Mouse (Mus musculus) left cerebral cortex, postnatal 14 days (tissue): ENCODE measurements around the gene Gm28230. TPM values are rescaled to one million over a fixed set of nuclear protein-coding genes. Genes with fewer than 3 reads are reported as not detected.

Experiments used
- DNase-seq, 2 experiments: peaks; one replicate each; pipeline ENCODE4 v3.0.0; 2021 to 2022; ENCODE audit warnings: low spot score in 2 of 2, mixed read lengths in 1 of 2
- intact Hi-C: fragments of 180-260 bp; cut with DNase I; formaldehyde crosslinking; loops from one replicate; pipeline ENCODE4 v1.15.1; 2025
- long read RNA-seq, 2 experiments: library from polyadenylated mRNA; stranded (forward); transcript quantifications; one replicate each; pipeline ENCODE4 v2.0.0; 2021
- total RNA-seq, 2 experiments: library from RNA; stranded (reverse); gene quantifications; 2 replicates each; pipeline ENCODE4 v1.2.3; 2021

Gene Gm28230
- total RNA-seq = not detected
- long read RNA-seq, experiment 1 = 0 reads
- long read RNA-seq, experiment 2 = 0 reads

DNA sequence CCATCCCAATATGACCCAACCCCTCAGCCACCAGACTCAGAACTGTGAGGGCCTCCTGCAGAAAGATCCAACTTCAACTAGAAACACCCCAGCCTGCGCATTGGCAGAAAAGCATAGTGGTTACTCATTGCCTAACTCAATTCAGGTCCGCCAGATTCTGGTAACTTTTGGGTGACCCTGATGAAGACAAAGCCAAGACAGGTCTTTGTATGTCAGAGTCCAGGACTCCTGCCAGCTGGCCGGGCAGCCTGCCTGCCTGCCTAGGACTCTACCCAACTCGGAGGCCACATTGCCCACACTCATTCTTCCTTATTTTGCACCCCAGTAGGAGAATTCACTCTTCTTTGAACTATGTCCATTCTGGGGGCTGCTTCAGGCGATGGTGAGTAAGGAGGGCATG, at the start of gene Gm28230:
Gene Gm28230, plus strand, starts transcription at position 178 of the 400 bp plus-strand sequence.
- intact Hi-C loops = no loop called here
- no peak for DNase-seq

DNA sequence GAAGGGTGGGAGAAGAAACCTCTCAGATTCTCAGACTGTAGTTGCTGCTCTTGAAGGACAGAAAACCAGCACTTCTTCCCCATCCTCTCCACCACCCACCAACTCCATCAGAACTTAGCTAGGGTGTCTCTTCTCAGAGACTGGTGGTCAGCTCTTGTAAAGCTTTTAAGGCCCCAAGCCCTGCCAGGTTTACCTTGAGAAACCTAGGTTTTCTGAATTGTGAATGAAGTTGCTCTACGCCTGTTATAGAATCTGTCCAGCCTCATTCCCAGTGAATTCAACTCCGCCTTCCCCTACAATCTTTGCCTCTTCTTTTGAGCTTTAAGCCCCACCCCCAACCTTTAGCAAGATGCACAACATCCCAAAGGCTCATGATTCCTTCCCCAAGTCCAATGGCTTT, 49.4 kb upstream of the Gm28230 start:
- DNase-seq = no peak
- intact Hi-C loops = loop anchor here (10.0 kb wide), 1 partner anchor 1402 kb away; the partner anchor contains the start of gene Sp9

DNA sequence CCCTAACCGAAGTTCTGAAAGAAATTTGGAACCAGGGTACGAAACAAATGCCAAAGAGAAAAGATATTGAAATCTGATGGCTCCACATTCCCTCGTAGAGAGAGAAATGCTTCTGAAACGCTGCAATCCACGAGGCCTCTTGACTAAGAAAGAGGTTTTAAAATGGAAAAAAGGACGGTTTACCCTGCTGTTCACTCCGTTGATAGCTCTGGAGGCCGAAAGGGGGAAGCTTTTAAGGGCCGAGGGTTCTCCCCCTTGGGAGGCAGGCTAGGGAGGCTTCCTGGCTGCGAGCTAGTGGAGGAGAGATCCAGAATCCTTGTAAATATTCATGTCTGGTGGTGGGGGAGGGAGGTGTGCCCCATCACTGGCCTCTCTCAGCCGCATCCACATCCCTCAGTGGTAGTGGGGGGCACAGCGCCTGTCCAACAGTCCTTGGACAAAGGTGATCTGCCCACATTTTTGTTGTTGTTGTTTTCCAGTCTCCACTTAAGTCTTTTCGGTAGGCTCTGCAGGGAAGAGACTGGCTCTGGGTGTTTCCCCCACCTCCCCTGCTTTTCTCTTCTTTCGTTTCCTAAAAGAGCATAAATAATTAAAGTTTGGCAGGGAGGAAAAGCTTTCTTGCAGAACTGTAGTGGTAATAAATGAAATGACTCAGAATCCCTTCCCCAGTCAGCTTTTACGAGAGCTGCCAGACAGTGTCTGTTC, 47.5 kb upstream of the Gm28230 start, which contains the start of gene Hoxd11:
Gene Hoxd11, plus strand, starts transcription at position 667 of the 705 bp plus-strand sequence.
- intact Hi-C loops = loop anchor here (10.0 kb wide), 1 partner anchor 1404 kb away; the partner anchor contains the start of gene Sp9
- no peak for DNase-seq

DNA sequence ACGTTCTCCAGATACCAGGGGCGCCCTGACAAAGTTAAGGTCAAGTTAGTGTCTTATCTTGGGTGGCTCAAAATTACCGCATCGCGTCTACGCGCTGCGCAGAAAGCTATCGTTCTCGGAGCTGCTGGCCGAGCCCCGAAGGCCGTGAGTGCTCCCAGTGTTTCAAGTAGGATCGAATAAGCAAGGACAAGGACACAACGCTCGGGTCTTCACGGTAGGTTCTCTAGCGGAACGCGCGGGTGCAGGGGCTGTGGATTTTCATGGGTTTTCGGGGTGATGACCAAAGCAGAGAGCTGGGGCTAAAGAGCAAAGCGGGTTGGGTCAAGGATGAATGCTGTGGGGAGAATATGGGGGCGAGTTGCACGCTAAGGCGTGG, 46.9 kb upstream of the Gm28230 start:
- intact Hi-C loops = loop anchor here (10.0 kb wide), 1 partner anchor 1405 kb away; the partner anchor contains the start of gene Sp9
- no peak for DNase-seq

DNA sequence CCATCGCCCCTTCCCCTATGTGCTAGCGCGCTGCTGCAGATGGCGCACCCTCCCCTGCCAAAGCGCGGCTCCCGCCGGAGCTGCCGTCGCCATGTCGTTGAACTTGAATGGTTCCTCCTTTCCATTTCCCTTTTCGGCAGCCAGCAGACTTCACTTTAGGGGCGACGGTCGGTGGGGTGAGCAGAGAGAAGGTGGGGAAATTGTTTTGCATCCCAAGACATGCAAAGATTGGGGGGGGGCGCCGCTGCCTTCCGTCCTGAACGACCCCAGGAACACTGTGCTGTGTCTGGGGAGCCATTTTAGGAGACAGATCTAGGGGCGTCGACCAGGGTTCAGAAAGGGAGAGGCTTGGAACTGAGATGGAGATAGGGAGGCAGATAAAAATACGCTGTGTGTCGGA, 46.5 kb upstream of the Gm28230 start:
- intact Hi-C loops = loop anchor here (10.0 kb wide), 1 partner anchor 1405 kb away; the partner anchor contains the start of gene Sp9

DNA sequence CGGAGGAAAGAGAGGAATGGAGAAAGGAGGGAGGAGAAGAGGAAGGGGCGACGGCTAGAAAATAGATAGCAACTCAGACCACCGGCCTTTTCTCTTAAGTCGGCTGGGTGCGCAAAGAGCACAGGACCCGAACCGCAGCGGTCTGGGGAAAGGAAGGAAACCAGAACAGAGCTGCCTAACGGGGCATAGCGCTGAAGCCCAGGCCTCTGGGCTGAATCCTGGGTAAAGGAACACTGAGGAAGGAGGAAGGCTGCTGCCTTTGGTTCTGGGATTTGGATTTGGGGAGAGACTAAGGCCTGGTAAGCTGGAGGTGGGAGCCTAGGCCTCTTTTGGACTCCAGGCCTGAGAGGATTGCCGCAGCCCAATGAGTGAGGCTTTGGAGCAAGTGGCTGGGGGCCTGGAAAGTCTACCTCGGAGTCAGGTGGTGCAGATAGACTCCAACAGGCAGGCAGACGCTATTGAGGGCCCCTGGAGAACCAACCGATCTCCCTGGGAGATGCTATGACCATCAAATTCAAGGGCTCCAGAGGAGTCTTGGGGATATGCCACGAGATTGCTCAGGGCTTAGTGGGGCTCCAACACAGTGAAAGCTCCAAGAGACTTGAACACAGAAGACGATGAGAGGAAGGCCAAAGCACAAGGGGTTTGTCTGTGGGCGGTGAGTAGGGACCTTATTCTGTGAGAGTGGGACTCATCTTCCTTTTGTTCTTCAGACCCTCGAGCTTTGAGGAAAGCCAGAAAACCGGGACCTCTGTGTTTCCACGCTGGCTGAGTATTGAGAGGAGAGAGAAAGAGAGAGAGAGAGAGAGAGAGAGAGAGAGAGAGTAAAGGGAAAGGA, 45.7 kb upstream of the Gm28230 start:
- intact Hi-C loops = no loop called here
- no peak for DNase-seq

More for the DNA sequence above, 46.5 kb upstream of the Gm28230 start:
- no peak for DNase-seq

DNA sequence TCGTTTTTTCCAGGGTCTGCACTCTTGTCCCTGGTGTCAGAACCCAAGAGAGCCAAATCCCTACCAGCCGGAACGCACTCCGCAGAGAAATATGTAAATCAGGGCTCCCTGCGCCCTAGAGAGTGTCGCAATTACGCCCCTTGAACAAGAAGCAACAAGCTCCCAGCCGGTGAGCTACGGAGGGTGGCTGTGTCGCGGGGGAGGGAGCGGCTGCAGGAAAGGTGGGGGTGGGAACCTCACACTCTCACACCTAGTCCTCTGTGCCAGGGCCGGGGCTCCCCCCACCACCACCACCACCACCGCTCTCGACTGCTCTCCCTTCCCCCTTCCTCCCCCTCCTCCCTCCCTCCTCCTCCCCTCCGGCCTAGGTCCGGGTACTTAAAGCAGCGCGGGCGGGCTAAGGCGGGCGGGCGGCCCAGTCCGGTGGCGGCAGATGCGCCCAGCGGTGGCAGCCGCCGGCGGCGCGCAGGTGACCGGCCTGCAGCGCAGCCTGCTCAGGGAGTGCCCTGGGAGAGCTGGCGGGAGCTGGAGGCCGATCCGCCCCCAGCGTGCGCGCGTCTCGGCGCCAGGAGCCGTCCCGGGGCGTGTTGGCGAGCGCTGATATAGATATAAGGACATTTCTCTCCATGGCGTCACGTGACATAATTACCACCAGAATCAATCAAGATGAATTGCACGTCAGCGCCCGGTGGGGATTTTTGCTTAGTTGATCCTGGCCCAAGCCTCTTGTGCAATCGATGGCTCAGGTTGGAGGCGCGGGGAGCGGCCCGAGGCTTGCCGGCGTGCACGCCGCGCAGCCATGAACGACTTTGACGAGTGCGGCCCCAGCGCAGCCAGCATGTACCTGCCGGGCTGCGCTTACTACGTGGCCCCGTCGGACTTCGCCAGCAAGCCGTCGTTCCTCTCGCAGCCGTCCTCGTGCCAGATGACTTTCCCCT, 44.7 kb upstream of the Gm28230 start:
- no peak for DNase-seq
- intact Hi-C loops = no loop called here

DNA sequence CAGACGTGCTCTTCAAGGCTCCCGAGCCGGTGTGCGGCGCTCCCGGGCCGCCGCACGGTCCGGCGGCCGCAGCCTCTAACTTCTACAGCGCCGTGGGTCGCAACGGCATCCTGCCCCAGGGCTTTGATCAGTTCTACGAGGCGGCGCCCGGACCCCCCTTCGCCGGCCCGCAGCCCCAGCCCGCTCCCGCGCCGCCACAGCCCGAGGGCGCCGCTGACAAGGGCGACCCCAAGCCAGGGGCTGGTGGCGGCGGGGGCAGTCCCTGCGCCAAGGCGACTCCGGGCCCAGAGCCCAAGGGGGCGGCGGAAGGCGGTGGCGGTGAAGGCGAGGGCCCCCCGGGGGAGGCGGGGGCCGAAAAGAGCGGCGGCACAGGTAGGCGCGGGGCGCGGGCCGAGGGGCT, 43.7 kb upstream of the Gm28230 start:
- no peak for DNase-seq
- intact Hi-C loops = no loop called here

DNA sequence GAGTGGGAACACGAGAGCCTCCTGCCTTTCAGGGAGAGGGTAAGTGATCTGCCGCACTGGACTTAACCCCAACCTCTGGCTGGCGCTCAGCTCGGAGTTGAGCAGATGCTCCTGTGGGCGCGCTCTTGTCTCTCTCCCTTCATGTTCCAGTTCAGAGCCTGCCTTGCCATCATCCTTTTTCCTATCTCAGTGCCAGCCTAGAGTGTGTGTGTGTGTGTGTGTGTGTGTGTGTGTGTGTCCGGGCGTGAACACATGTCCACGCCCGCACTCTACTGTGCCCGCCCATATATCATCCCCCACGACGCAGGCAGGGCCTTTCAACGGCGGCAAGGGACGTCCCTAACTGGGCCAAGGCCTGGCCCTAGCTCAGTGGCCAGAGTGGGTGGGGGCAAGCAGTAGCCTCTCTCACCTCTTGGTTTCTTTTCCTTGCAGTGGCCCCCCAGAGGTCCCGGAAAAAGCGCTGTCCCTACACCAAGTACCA, 43.0 kb upstream of the Gm28230 start:
- intact Hi-C loops = no loop called here
- DNase-seq = no peak

DNA sequence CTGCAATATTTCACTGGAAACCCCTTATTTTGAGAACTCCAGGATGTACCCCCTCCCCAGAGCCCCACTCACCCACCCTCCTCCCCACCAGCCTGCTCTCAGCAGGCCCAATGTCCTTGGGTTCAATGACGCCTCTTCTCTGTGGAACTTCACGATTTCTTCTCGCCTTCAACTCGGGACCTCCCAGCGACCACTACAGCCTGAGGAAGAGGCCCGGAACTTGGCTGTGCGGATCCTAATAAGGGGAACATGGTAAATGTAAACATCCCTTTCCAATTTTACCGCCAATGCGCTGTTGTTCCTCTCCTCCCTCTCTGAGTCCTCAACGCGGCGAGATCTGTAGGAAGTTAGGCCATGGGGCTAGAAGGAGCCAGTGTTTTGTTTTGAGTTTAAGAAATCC, 42.4 kb upstream of the Gm28230 start:
- intact Hi-C loops = no loop called here
- DNase-seq = no peak

DNA sequence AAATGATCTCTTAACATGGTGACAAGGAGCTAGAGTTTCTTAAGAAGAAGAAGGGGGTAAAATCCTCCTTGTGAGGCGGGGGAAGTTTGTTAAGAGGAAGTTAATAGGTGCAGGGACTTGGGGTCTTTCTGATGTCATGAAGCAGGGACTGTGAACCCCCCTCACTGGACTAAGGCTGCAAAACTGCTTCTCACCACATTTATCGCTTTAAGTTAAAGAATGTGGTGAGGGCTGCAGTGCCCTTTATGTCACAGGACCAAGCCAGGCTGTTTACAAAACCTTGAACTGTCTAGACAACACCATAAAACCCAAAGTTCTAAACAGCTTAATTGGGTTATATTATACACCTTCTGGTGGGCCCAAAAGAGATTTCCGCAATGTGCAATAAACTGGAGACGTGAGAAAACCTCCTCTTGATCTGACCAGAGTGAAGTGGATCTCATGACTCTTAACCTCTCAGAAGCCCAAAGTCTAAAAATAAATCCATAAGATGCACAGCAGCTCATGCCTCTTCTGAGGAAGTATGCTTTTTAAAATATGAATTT, 41.4 kb upstream of the Gm28230 start:
- no peak for DNase-seq
- intact Hi-C loops = no loop called here

DNA sequence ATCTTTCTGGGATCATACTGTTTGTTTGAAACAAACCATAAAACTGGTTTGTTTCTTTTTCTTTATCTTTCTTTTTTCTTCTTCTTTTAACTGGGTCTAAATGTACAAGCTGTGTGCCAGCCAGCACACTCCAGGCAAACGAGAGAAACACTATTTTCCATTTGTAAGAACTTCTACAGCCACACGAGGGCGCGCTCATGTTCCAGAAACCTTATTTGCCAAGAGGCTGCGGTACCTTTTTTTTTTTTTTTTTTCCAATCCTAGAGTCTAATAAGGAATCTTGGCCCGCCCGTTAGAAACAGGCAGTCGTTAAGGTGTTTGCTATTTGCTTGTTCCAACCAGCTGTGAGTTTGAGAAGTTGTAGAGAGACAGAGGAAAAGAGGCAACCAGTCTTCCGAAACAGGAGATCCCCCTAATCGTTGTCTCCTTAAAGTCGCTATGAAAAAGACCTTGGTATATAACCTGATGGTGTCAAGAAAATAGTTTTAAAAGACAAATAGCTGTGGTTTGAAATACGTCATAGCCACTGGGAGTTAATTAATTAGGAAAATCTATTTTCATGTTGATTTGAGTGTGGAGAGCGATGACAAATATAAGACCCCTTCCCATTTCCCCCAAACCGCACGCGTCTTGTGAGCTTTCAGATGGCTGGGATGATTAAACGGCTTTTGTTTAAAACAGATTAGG, 40.1 kb upstream of the Gm28230 start:
- intact Hi-C loops = no loop called here
- DNase-seq = peak; percentile 41 to 63

DNA sequence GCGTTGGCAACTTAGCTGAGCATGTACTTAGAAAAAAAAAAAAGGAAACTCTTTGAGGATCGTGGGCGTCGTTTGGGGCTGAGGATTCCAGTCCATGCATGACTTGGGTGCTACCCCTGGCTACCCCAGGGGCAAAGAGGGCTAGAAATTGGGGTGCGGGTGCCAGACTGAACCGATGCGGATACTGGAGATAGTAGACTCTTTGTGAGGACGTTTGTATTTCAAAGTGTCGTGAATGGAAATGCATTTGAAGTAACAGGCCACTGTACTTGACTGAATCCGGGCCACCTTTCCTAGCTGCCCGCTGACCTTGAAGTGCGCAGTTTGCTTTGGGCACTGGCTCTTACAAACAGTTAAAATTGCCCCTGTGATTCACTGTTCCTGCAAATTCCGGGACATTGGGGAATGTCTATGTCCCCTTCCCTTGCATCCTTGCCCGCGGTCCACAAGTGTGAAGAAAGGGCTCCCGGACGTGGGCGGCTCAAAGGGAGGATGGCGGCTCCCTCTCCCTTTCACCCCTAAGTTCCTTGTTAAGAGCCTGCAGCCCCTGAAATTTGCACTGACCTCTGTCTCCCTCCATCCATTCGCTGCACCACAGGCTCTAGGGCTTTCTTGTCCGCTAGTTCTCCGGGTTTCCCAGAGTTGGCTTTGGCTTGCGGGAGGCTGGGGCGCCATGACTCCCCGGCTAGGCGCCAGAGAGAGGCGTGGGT, 39.4 kb upstream of the Gm28230 start:
- no peak for DNase-seq
- intact Hi-C loops = no loop called here

DNA sequence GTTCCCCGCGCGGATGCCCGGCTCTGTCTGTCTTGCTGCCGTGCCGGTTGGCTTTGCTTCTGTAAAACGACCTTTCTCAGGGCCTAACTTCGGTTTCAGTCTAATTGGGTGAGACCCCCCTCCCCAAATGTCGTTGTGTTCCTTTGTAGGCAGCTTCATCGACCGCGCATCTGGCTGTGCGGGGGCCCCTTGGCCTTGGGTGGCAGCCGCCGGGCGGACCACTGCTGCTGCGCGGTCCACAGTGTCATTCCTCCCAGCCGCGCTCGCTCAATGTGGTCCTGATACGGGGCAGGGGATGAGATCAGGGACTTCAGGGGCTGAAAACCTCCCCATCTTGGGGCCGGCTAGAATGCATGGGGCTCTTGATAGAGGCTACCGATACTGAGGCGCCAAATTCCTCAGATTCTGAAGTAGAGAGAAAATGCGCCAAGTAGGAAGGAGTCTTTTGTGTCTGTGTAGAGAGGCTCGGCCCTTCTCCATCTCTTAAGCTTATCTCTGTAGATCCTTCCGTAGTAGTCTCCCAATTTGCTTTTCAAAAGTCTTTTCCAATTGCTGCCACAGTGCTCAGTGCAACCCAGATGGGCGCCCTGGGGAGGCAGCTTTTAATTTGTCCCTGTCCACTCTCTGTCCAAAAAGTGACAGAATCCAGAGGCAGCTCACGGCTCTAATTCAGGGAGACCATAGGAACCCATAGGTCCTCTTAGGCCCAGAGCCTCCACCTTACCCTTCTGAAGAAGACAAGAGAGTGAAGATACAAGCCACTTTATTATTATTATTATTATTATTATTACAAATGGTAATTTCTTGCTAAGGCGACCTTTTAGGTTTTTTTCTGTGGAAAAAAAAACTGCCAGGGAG, 38.6 kb upstream of the Gm28230 start:
- intact Hi-C loops = no loop called here
- no peak for DNase-seq

DNA sequence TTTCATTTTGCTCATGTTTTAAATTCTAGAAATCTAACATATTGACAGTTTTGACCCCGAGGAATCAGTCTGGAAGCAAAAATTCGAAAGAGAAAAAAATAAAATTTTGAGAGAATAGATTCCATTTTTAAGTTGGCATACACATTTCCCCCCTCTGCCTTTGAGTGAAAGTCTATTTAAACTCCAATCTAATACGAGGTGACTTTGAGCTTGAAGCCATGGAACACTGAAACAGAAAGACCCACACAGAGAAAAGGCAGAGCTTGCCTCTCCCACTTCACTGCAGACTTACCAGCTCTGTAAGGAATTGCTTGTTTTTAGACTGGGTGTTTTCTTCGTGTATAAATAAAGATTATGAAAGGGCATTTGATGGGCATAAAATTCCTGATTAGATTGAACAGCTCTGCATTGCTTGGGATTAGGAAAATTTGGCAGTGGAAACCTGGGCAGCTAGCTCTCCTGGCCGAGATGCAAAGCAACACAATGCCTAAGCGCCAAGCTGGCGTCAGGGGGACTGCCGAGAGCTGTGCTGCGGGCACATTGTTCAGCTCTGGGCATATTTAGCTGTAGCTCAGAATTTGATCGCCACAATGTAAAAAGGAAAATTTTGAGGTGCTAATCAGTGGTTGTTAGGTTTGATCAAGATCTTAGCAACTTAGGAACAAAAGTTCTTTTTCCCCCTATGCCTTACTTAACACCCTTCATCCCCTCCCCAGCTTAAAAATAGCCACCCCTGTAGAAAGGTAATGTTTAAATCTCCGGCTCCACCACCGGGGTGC, 37.5 kb upstream of the Gm28230 start:
- no peak for DNase-seq
- intact Hi-C loops = no loop called here
